Mouse (Mus musculus): Measurements from ENCODE around the gene 1300017J02Rik.

The 1300017J02Rik gene

DNA sequence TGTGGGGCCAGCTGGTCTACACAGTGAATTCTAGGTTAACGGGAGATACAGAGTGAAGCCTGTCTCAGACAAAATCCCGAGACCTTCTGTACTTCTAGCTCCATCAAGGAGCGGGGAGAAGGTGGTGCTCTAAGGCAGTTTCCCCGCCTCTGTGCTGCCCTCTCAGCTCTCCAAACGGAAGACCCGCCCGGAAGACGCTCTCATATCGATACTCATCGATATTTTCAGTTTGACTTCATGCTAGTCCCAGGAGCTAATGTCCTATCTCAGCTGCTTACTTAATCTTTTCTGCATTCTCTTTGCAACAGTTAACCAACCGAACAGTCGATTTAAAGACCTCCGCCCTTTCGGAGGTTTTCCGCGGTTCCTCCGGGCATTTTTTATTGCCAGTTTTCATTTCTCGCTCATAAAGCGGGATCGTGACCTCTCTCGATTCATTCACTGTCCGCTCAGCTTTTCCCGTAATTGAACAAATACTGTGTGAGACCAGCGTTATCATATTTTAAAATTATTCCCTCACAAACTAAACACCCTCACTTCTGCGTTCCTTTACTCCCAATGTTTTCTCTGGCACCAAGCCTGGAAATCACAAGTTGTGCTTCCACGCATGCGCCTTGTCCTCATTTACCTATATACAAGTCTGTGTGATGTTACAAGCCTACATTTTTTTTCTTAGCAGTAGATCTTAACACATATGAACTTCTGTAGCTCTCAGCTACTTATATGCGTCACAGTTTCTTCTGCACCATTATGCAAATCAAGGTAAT lies 92.0 kb downstream of the 1300017J02Rik start:
- no peak for DNase-seq

- DNase-seq = no peak
Measured at GRCm38 (mm10) chr9:103208802-103209423, 96.0 kb downstream of the 1300017J02Rik start.

GRCm38 (mm10) chr9:103207846-103208245 lies 97.0 kb downstream of the 1300017J02Rik start:
- DNase-seq = peak; percentile 62 to 64

- DNase-seq = no peak
Measured at GRCm38 (mm10) chr9:103205786-103206185, 99.1 kb downstream of the 1300017J02Rik start.

DNA sequence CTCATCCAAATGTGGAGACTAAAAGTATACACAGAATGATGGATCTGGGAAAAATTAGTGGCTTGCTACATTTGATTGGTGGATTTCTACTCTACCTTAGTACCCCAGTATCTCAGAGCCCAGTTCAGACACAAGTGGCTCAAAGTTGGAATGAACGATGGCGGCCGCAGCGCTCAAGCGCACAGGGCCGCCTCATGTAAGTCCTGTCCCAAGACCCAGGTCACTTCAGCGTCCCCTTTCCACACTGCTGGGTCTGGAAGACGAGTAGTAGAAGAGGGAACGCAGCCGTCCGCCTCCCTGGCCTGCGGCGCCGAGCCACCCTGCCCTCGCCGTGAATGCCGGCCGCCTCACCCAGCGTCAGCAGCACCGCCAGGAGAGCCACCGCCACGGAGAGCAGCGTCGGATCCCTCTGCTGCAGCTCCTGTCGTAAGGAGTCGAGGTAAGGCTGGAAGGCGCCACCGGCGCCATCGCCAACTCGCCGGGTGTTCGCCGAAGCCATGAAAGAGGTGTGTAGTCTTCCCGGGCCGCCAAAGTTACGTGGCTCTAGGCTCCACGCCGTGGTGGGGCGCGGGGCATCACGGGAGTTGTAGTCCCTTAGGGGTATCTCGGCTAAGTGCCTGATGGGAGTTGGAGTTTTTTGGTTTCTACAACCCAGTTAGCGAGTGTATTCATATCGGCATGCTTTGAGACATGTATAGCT lies 103.2 kb downstream of the 1300017J02Rik start, which contains the start of gene Srprb:
Srprb (minus strand) TSS at position 577 of the 700 bp plus-strand sequence.
- peak; percentile 93 to 94 for DNase-seq

Data from cerebellum, postnatal 36 days (tissue).